16 mouse cellular contexts compared by ENCODE assay signal in genomic region chr5:148185898-148186297, GRCm38 (mm10).
"Had no signal": no experiment of that assay in that cellular context is flagged by ENCODE, and none has a peak within 500 bp of the region (broad histone marks: within the 10 kb centered on the region; RNA-seq: fewer than 3 reads in every experiment).

No protein-coding gene starts in this region.

- H3K36me3 ChIP-seq: limb, embryonic 12.5 days had no signal

- ATAC-seq: lung, postnatal 0 days had no signal

- H3K9ac ChIP-seq: limb, embryonic 12.5 days; liver, embryonic 14.5 days; neural tube, embryonic 13.5 days had no signal

- H3K4me3 ChIP-seq: limb, embryonic 12.5 days; neural tube, embryonic 13.5 days had no signal

- H3K4me2 ChIP-seq: limb, embryonic 12.5 days; neural tube, embryonic 13.5 days had no signal

- H3K27me3 ChIP-seq: limb, embryonic 12.5 days; neural tube, embryonic 13.5 days had no signal

- H3K4me1 ChIP-seq: limb, embryonic 12.5 days had no signal

- DNase-seq: kidney, adult 9 months; kidney, postnatal 10 days; kidney, postnatal 4 days; liver; lung, adult 2 months; lung, postnatal 36 days; midbrain, embryonic 14.5 days; retina, postnatal 1 day; right cerebral cortex, postnatal 4 days; spleen, adult 18-20 months; thymus, adult 18-20 months; thymus, postnatal 14 days had no signal

- H3K27ac ChIP-seq: limb, embryonic 12.5 days; liver, embryonic 14.5 days; neural tube, embryonic 13.5 days had no signal
